Mouse (Mus musculus) midbrain, embryonic 11.5 days (tissue): Measurements from ENCODE around the gene 1700037H04Rik. TPM values are rescaled to one million over a fixed set of nuclear protein-coding genes. Genes with fewer than 3 reads are reported as not detected.

ENCODE experiments used
- ATAC-seq: fragments of 200-750 bp; cut with Nextera tagmentation; 2 replicates; pipeline ENCODE4 v1.8.0; 2017; ENCODE audit warnings: moderate TSS enrichment, moderate library complexity; ENCODE audit not compliant: low FRiP score
- DNase-seq: peaks from one replicate; pipeline ENCODE4 v3.0.0; 2015; ENCODE audit warnings: low spot score; ENCODE audit errors: missing footprints
- H3K27ac ChIP-seq: fragments of 300-500 bp; sonication (generic); 2 replicates; pipeline ENCODE4 v1.5.1; 2014; ENCODE audit warnings: low read depth, low read length
- H3K27me3 ChIP-seq: fragments of 300-500 bp; sonication (generic); 2 replicates; pipeline ENCODE4 v1.6.1; 2014; ENCODE audit warnings: mild to moderate bottlenecking, low read length, moderate library complexity, mixed read lengths; ENCODE audit not compliant: control insufficient read depth, insufficient read depth
- H3K36me3 ChIP-seq: fragments of 300-500 bp; sonication (generic); 2 replicates; pipeline ENCODE4 v1.6.1; 2014; ENCODE audit warnings: mild to moderate bottlenecking, low read length, moderate library complexity, mixed read lengths; ENCODE audit not compliant: control insufficient read depth, insufficient read depth
- H3K4me1 ChIP-seq: fragments of 300-500 bp; sonication (generic); 2 replicates; pipeline ENCODE4 v1.6.1; 2014; ENCODE audit warnings: low read length; ENCODE audit not compliant: control insufficient read depth, insufficient read depth
- H3K4me2 ChIP-seq: fragments of 300-500 bp; sonication (generic); 2 replicates; pipeline ENCODE4 v1.6.1; 2014; ENCODE audit warnings: mild to moderate bottlenecking, moderate library complexity
- H3K4me3 ChIP-seq: fragments of 300-500 bp; sonication (generic); 2 replicates; pipeline ENCODE4 v1.5.1; 2014; ENCODE audit warnings: low read depth, low read length
- H3K9ac ChIP-seq: fragments of 300-500 bp; sonication (generic); 2 replicates; pipeline ENCODE4 v1.6.1; 2014; ENCODE audit warnings: low read length
- H3K9me3 ChIP-seq: fragments of 300-500 bp; sonication (generic); 2 replicates; pipeline ENCODE4 v1.6.1; 2016; ENCODE audit warnings: low read length; ENCODE audit not compliant: control insufficient read depth
- WGBS: fragments of 180-500 bp; shearing (Covaris S2); extraction: QIAGEN DNeasy Blood & Tissue Kit; methylation state at CpG from one replicate; pipeline ENCODE4 v1.1.7; 2014; 5-methylcytosine and 5-hydroxymethylcytosine counted together
- polyA plus RNA-seq: library from polyadenylated mRNA; unstranded; fragments of >200 nt; fragmentation: Nextera tagmentation; extraction: Ambion mirVana; gene quantifications from 2 replicates; pipeline ENCODE4 v1.2.1, GENCODE M21; 2014

1700037H04Rik gene
- polyA plus RNA-seq: 112 and 122 TPM in 2 replicates

GRCm38 (mm10) chr2:131159938-131160581, at the start of gene 1700037H04Rik:
1700037H04Rik (minus strand) TSS chr2:131160081.
- Histone ChIP-seq H3K4me1 (peaks cover 20% of the 10 kb centered on the region), H3K27ac (peak within 1 kb of the TSS; percentile 90), H3K4me3 (peak within 1 kb of the TSS; percentile 63), H3K36me3 (no peaks in the 10 kb centered on the region), H3K4me2 (peak within 1 kb of the TSS; percentile 85), H3K9ac (peak within 1 kb of the TSS; percentile 72), H3K27me3 (no peaks in the 10 kb centered on the region), H3K9me3 (no peaks in the 10 kb centered on the region)
- DNase-seq: peak; percentile 99
- under 1% methylated on average over 54 of the region's 54 CpGs for WGBS
- ATAC-seq: peak; percentile 97

DNA sequence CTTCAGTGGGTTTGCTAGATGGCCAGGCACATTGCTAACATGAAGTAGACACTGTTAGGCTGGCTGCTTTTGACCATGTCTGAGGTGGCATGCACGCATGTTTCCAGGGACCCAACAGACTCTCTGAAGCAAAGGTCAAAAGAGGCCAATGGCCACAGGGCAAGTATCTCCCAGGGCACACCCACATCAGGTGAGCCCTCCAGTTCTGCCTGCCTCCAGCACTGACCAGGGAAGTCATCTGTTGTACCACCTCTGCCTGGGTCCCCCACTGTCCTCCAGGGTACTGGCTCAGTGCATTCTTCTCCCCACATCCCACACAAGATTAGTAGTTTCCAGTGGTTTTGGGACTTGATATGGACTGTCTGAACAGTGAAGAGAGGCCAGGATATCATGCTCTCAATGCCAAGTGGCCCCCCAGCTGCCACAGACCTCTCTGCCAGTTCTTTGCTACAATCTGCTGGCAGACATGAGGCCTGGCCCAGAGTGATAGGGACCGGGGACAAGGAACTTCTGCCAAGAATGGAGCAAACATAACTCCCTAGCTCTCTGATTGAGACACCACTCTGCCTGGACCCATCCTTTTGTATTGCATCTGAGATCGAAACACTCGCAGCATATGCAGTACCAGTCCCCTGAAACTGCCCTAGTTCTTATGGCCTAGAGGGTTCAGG, 49.4 kb upstream of the 1700037H04Rik start:
- Histone ChIP-seq H3K27me3 (no peaks in the 10 kb centered on the region), H3K4me3 (peak overlapping the region; percentile 56; the same call in 1 of the 2 replicates), H3K36me3 (no peaks in the 10 kb centered on the region), H3K27ac (peak overlapping the region; percentile 22), H3K4me2 (peak overlapping the region; percentile 78), H3K9me3 (no peaks in the 10 kb centered on the region), H3K4me1 (peaks cover 9% of the 10 kb centered on the region), H3K9ac (peak overlapping the region; percentile 77)
- DNase-seq: no peak
- no peak for ATAC-seq
- 85% methylated on average over 4 of the region's 4 CpGs for WGBS

GRCm38 (mm10) chr2:131208356-131208755, 48.5 kb upstream of the 1700037H04Rik start:
- Histone ChIP-seq H3K9ac (no peak overlapping the region; the same call in 1 of the 2 replicates), H3K27me3 (no peaks in the 10 kb centered on the region), H3K4me2 (no peak overlapping the region), H3K4me3 (no peak overlapping the region), H3K9me3 (no peaks in the 10 kb centered on the region), H3K27ac (no peak overlapping the region), H3K36me3 (no peaks in the 10 kb centered on the region), H3K4me1 (peaks cover 9% of the 10 kb centered on the region)
- ATAC-seq (no peak), DNase-seq (no peak)
- WGBS: 81% methylated on average over 2 of the region's 2 CpGs

DNA sequence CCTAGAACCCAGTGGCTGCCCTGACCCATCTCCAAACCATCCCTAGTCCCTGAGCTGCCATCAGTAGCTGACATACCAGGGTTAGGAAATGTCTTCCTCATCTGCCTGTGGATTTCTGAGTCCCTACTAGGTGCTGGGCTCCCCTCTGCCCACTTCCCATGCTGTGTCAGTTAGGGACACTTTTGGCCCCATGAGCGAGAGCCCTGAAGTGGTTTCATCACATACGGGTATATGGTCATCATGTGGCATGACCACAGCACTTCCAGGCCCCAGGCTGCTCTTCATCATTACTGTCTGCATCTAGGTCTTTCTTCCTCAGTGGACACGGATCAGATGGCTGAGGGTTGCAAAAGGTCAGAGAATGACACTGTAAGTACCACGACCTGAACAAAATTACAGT, 46.9 kb upstream of the 1700037H04Rik start, which contains the start of gene Ap5s1:
Gene Ap5s1, plus strand, starts transcription at position 301 of the 400 bp plus-strand sequence.
- peaks cover 9% of the 10 kb centered on the region for H3K4me1 ChIP-seq
- H3K4me3 ChIP-seq: no peak within 1 kb of the TSS
- 87% methylated on average over 4 of the region's 4 CpGs for WGBS
- H3K9ac ChIP-seq: no peak within 1 kb of the TSS
- H3K9me3 ChIP-seq: no peaks in the 10 kb centered on the region
- no peak for ATAC-seq
- H3K36me3 ChIP-seq: no peaks in the 10 kb centered on the region
- DNase-seq: no peak
- no peak within 1 kb of the TSS for H3K4me2 ChIP-seq
- no peak within 1 kb of the TSS for H3K27ac ChIP-seq
- H3K27me3 ChIP-seq: no peaks in the 10 kb centered on the region

DNA sequence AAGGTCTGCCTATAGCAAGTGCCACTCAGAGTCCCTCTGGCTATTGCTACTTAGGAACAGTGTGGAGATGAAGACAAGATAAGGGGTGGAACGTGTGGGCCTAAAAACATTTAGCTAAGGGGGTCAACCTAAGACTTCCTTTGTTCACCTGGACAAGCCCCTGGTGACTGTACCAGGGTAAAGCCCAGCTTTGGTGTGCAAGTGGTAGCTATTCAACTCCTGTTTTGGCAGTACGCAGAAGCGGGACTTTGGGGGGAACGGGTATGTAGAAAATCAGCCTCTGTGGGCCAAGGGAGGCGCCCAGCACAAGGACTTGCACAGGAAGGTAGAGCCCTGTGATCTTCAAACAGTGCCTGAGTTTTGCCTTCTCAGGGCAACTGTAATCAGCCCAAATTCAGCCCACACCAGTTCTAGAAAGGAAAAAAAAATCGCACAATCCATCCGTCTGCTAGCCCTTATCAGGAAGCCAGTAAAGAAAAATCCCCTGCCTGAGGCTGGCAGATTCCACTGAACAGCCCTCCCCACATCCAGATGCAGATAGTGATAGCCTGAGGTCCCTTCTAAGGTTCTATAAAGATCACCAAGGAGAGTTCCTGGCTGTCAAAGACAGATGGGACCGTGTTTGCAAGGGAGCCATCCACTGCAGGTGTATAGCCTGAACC, 45.8 kb upstream of the 1700037H04Rik start:
- Histone ChIP-seq H3K4me3 (no peak overlapping the region), H3K27ac (no peak overlapping the region), H3K27me3 (no peaks in the 10 kb centered on the region), H3K4me2 (no peak overlapping the region), H3K36me3 (no peaks in the 10 kb centered on the region), H3K4me1 (peaks cover 5% of the 10 kb centered on the region), H3K9me3 (no peaks in the 10 kb centered on the region), H3K9ac (no peak overlapping the region)
- ATAC-seq (no peak), DNase-seq (no peak)
- 89% methylated on average over 8 of the region's 8 CpGs for WGBS

DNA sequence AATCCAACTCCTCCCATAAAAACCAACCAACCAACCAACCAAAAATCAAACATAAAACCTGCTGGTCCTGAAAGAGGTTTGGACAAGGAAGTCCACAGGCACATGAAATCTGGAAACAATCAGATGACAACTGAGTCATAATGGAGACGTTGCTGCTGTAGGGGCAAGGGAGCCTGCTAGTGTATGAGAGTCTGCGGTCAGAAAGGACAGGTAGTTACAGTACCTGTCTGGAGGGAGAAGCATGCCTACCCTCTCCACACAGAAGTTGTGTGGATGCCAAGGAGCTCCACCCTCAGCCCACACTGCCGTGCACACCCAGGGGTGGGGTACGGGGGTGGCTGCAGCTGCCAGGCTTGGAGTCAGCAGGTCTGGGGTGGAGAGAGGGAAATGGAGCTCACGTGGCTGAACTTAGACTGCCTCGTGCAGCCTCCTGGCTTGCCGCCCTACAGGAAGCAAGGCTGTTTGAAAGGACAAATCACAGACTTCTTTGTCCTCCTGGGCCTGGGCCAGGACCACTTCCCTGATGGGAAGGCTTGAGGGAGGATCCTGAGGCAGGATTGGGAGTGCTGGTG, 44.6 kb upstream of the 1700037H04Rik start:
- H3K36me3 ChIP-seq: no peaks in the 10 kb centered on the region
- no peak overlapping the region for H3K4me2 ChIP-seq
- ATAC-seq (no peak), DNase-seq (no peak)
- H3K27me3 ChIP-seq: no peaks in the 10 kb centered on the region
- no peak overlapping the region for H3K9ac ChIP-seq
- no peak overlapping the region for H3K27ac ChIP-seq
- H3K9me3 ChIP-seq: no peaks in the 10 kb centered on the region
- no peak overlapping the region for H3K4me3 ChIP-seq
- WGBS: 67% methylated on average over 7 of the region's 7 CpGs
- peaks cover 2% of the 10 kb centered on the region for H3K4me1 ChIP-seq

DNA sequence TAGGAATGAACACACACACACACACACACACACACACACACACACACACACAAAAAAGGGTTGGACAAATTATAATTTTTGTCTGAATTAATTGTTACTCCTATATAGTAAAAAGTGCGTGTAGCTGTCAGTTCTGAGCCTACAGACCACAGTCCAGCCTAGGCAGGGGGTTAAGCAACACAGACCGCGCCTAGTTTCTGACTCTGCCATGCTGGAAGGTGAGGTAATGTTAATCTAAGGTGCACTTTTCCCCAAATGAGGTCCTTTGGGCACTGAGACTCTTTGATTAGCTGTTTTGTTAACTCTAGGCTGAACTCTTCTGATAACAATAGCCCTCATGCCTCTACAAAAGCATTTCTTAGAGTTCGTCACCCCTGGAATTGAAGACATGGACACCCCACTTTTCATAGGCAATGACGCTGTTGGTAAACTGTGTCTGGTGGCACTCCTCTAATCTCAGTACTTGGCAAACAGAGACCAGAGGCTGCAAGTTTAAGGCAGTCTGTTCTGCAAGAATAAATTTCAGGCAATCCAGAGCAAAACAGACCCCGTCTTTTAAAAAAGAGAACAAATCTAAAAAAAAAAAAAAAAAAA, 44.0 kb upstream of the 1700037H04Rik start:
- DNase-seq (no peak), ATAC-seq (no peak)
- Histone ChIP-seq H3K9me3 (no peaks in the 10 kb centered on the region), H3K36me3 (no peaks in the 10 kb centered on the region), H3K9ac (no peak overlapping the region), H3K4me3 (no peak overlapping the region), H3K27me3 (no peaks in the 10 kb centered on the region), H3K27ac (no peak overlapping the region), H3K4me2 (no peak overlapping the region), H3K4me1 (no peaks in the 10 kb centered on the region)
- 89% methylated on average over 6 of the region's 6 CpGs for WGBS

- no peaks in the 10 kb centered on the region for H3K9me3 ChIP-seq
- 95% methylated on average over 3 of the region's 3 CpGs for WGBS
- no peak for DNase-seq
Observed at GRCm38 (mm10) chr2:131201262-131201661, 41.4 kb upstream of the 1700037H04Rik start.

More at GRCm38 (mm10) chr2:131201262-131201661, 41.4 kb upstream of the 1700037H04Rik start:
- H3K27ac ChIP-seq: no peak overlapping the region
- ATAC-seq: no peak
- H3K36me3 ChIP-seq: peaks cover 8% of the 10 kb centered on the region; the same call in 1 of the 2 replicates
- no peak overlapping the region for H3K9ac ChIP-seq
- H3K4me3 ChIP-seq: no peak overlapping the region
- H3K27me3 ChIP-seq: no peaks in the 10 kb centered on the region
- no peak overlapping the region for H3K4me2 ChIP-seq
- no peaks in the 10 kb centered on the region for H3K4me1 ChIP-seq
